Mouse (Mus musculus) ES-Bruce4 (cell line): Measurements from ENCODE around the gene Alg11. TPM values are rescaled to one million over a fixed set of nuclear protein-coding genes. Genes with fewer than 3 reads are reported as not detected.

Experiments
- H3K27ac ChIP-seq: 2 replicates; pipeline ENCODE4 v1.5.1; 2012; ENCODE audit warnings: low read length, inconsistent platforms; ENCODE audit not compliant: insufficient read depth
- H3K27me3 ChIP-seq: 2 replicates; pipeline ENCODE4 v1.6.1; 2012; ENCODE audit warnings: mild to moderate bottlenecking, low read length, inconsistent platforms; ENCODE audit not compliant: control insufficient read depth, poor library complexity, insufficient read depth, severe bottlenecking
- H3K36me3 ChIP-seq: 2 replicates; pipeline ENCODE4 v1.6.1; 2012; ENCODE audit warnings: inconsistent platforms, mild to moderate bottlenecking, low read length, moderate library complexity; ENCODE audit not compliant: control insufficient read depth, poor library complexity, insufficient read depth, severe bottlenecking
- H3K4me1 ChIP-seq: one replicate; pipeline ENCODE4 v1.8.1; 2011; ENCODE audit warnings: low read length; ENCODE audit not compliant: control insufficient read depth, insufficient read depth
- H3K4me3 ChIP-seq: 2 replicates; pipeline ENCODE4 v1.5.1; 2011; ENCODE audit warnings: low read depth, mild to moderate bottlenecking, low read length
- H3K9ac ChIP-seq: 2 replicates; pipeline ENCODE4 v1.6.1; 2012; ENCODE audit warnings: low read depth, mild to moderate bottlenecking, inconsistent platforms; ENCODE audit not compliant: poor library complexity, severe bottlenecking
- H3K9me3 ChIP-seq: replicated peaks from 2 replicates; pipeline ENCODE4 v1.6.1; 2012; ENCODE audit warnings: mild to moderate bottlenecking, low read length, inconsistent platforms; ENCODE audit not compliant: control insufficient read depth, poor library complexity, insufficient read depth, severe bottlenecking
- CTCF ChIP-seq: IDR thresholded peaks from one replicate; pipeline ENCODE4 v1.8.1; 2011; ENCODE audit warnings: low read depth, low read length
- EP300 ChIP-seq: IDR thresholded peaks from 2 replicates; pipeline ENCODE4 v1.6.1; 2011; ENCODE audit warnings: low read depth, low read length; ENCODE audit not compliant: insufficient read depth
- POLR2A ChIP-seq: IDR thresholded peaks from one replicate; pipeline ENCODE4 v1.8.1; 2011; ENCODE audit warnings: low read length; ENCODE audit not compliant: insufficient read depth
- polyA plus RNA-seq: library from polyadenylated mRNA; stranded (reverse); fragments of >200 nt; gene quantifications from 2 replicates; pipeline ENCODE4 v1.2.4, GENCODE M21; 2011; ENCODE audit warnings: low read depth; ENCODE audit not compliant: missing spikeins, insufficient read depth, insufficient read length

Gene Alg11
- 24.2 and 28.5 TPM in 2 replicates for polyA plus RNA-seq

DNA sequence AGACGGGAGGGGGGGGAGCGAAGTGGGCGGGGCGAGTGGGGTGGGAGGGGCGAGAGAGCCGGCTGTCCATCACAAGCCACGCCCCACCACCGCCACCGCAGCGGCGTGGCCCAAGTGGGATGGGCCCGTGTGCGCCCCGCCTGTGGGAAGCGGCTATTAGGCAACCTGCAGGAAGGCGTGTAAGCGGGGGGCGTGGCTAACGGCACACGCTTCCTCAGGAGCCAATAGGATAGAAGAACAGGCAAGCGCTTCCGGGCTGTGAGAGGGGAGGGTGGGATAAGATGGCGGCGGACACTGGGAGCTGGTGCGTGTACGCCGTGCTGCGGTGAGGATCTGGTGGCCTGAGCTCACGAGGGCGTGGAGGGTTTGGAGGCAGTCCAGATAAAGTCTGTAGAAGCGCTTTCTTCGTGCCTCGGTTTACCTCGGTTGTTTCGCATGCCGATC is at the start of gene Alg11:
Gene Alg11 (plus strand): TSS at position 276 of the 444 bp plus-strand sequence.
- peak within 1 kb of the TSS; percentile 83 for H3K4me3 ChIP-seq

DNA sequence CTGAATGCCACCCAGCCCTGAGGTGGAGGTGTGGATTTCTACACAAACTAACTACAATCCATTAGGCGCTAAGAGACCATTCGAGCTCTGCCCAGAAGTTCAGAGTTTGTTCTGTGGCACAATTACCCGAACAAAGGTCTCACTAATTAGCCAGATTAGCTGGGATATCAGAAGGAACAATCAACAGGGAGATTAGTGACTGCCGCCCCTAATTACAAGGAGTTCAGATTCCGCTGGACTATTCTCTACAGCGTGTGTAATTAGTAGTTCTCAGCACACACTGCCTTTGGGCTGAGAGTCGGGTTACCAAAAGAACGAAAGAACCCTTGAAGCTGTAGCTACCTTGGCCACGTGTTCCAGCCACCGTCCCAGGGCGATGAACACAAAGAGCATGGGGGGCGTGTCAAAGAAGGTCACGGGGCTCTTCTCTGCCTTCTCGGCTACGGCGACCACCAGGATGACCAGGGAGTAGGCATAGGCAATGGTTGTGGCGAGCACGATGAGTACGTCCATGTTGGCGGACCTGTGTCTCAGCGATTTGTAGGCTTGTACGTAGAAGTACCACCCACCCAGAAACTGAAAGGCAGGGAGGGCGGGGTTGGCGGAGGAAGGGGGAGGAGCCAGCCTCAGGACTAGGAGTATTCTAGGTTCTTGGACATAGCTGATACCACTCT is 47.4 kb upstream of the Alg11 start:
- Histone ChIP-seq H3K4me3 (peak overlapping the region; percentile 43), H3K9ac (no peak overlapping the region), H3K36me3 (no peaks in the 10 kb centered on the region), H3K27ac (no peak overlapping the region), H3K27me3 (no peaks in the 10 kb centered on the region), H3K9me3 (no peaks in the 10 kb centered on the region), H3K4me1 (peaks cover 1% of the 10 kb centered on the region)
- TF ChIP-seq EP300 (no peak), POLR2A (no peak), CTCF (no peak)

More for the DNA sequence above, at the start of gene Alg11:
- Histone ChIP-seq H3K9me3 (peaks cover 7% of the 10 kb centered on the region), H3K4me1 (no peaks in the 10 kb centered on the region), H3K36me3 (peaks cover 27% of the 10 kb centered on the region), H3K27me3 (peaks cover 11% of the 10 kb centered on the region; the same call in 1 of the 2 replicates), H3K27ac (no peak within 1 kb of the TSS), H3K9ac (peak within 1 kb of the TSS; percentile 73)
- TF ChIP-seq CTCF = no peak
- TF ChIP-seq POLR2A = peak; percentile 95
- no peak for TF ChIP-seq EP300

GRCm38 (mm10) chr8:22017731-22018130 is 42.8 kb upstream of the Alg11 start:
- Histone ChIP-seq H3K4me3 (no peak overlapping the region), H3K9me3 (no peaks in the 10 kb centered on the region), H3K27ac (no peak overlapping the region), H3K36me3 (no peaks in the 10 kb centered on the region), H3K27me3 (no peaks in the 10 kb centered on the region), H3K4me1 (peaks cover 1% of the 10 kb centered on the region), H3K9ac (no peak overlapping the region)
- TF ChIP-seq POLR2A (no peak), EP300 (no peak), CTCF (no peak)

- H3K9ac ChIP-seq = no peak overlapping the region
- H3K36me3 ChIP-seq = no peaks in the 10 kb centered on the region
- H3K4me1 ChIP-seq = no peaks in the 10 kb centered on the region
- no peak for TF ChIP-seq EP300
- no peak for TF ChIP-seq POLR2A
- TF ChIP-seq CTCF = no peak
- H3K4me3 ChIP-seq = no peak overlapping the region
- no peaks in the 10 kb centered on the region for H3K9me3 ChIP-seq
- no peak overlapping the region for H3K27ac ChIP-seq
- no peaks in the 10 kb centered on the region for H3K27me3 ChIP-seq
These were observed 41.0 kb upstream of the Alg11 start for GRCm38 (mm10) chr8:22019498-22019897.

DNA sequence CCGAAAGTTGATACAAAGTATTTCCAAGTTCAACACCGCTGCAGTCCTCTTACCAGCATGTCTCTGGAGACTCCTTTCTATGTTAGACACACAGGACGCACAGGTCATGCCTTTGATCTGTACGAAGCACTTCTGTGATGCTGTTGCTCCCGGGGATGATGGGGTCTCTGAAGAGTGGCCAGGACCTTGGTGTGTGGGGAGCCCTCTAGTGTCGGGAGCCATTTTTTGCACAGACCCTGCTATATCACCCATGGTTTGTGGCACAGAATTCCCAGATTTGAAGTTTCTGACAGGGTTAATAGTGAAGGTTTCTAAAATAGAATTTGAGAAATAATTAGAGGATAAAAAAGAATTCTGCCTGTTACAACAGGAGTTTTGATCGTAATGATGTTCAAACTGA is 38.3 kb upstream of the Alg11 start:
- no peaks in the 10 kb centered on the region for H3K9me3 ChIP-seq
- H3K4me3 ChIP-seq = no peak overlapping the region
- H3K36me3 ChIP-seq = no peaks in the 10 kb centered on the region
- TF ChIP-seq POLR2A = no peak
- TF ChIP-seq CTCF = peak; percentile 47
- H3K9ac ChIP-seq = no peak overlapping the region
- no peaks in the 10 kb centered on the region for H3K27me3 ChIP-seq
- no peaks in the 10 kb centered on the region for H3K4me1 ChIP-seq
- no peak overlapping the region for H3K27ac ChIP-seq

DNA sequence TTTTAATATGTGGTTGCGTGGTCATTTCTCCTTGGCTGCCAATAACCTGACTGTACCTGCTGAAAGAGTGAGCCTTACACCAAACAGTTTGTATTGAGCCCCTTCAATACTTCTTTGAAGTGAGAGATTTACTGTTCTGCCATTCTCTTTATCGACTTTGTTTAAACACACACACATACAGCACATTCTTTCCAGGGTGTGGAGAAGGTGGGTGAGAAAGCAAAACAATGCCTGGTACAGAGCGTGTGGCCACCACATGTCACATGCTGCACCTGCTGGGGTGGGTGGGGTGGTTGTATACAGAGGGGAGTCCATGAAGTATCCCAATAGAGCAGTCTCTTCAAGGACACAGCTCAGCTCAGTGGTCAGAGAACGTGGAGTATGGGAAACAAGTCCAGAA is 35.3 kb upstream of the Alg11 start:
- Histone ChIP-seq H3K27me3 (no peaks in the 10 kb centered on the region), H3K27ac (no peak overlapping the region), H3K9me3 (no peaks in the 10 kb centered on the region), H3K9ac (no peak overlapping the region), H3K4me1 (no peaks in the 10 kb centered on the region), H3K36me3 (no peaks in the 10 kb centered on the region), H3K4me3 (no peak overlapping the region)
- TF ChIP-seq CTCF = no peak
- TF ChIP-seq EP300 = no peak
- no peak for TF ChIP-seq POLR2A
